Mouse (Mus musculus): ENCODE measurements around the gene Ddx6.

DNA sequence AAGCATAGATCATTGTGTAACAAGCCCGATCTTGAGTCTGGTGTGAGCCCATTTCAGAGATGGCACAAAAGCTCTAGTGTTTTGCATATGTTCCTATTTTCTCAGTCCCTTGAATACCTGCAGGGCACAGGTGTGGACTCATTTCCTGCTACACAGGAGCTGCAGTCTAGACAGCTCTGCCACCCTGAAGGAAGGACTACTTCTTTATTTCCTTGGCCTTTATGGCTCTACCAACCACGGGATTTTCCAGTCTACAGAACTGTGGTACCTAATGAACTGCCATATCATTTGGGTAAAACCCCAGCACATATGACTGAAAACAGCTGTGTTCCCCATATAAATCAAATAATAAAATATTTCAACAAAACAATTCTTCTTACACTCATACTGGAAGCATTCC lies 29.6 kb upstream of the Ddx6 start:
- no peak for TF ChIP-seq POLR2A (IDR thresholded peaks at IDR 0.05; ENCODE audit: low read depth, low read length)
- TF ChIP-seq CTCF (IDR thresholded peaks at IDR 0.05; ENCODE audit: extremely low read depth, insufficient read length, insufficient replicate concordance, low read depth, low read length), result no peak
